Mouse (Mus musculus) lung, adult 10 weeks (tissue): ENCODE results near the gene Vnn3. TPM values are rescaled to one million over a fixed set of nuclear protein-coding genes. Genes with fewer than 3 reads are reported as not detected.

ENCODE experiments used
- polyA plus RNA-seq: library from polyadenylated mRNA; stranded (reverse); fragments of 350-450 nt; fragmentation: Illumina TruSeq; extraction: RNeasy Lipid Tissue Mini Kit (QIAGEN cat#74804); gene quantifications from one replicate; pipeline ENCODE4 v1.2.3, GENCODE M21; 2014; ENCODE audit warnings: low read depth, low replicate concordance; ENCODE audit not compliant: insufficient read depth

Gene Vnn3
- polyA plus RNA-seq: 6.3 TPM

GRCm38 (mm10) chr10:23851228-23851912 lies at the start of gene Vnn3:
TSS of gene Vnn3 (plus strand) at chr10:23851462.

GRCm38 (mm10) chr10:23894601-23895349 lies 43.5 kb downstream of the Vnn3 start, which contains the start of gene Vnn1:
TSS of gene Vnn1 (plus strand) at chr10:23894688.

Other genes with a start within 250 kb of the Vnn3 start
- 3,182 TPM for gene Rps12, start 64.2 kb upstream of the Vnn3 start, polyA plus RNA-seq
- gene Slc18b1, start 54.5 kb upstream of the Vnn3 start, polyA plus RNA-seq: 7.5 TPM
- gene Vnn1, start 43.2 kb downstream of the Vnn3 start, polyA plus RNA-seq: 8.9 TPM
- not detected for gene Taar1, start 68.9 kb downstream of the Vnn3 start, polyA plus RNA-seq
- 0.24 TPM for gene Taar2, start 87.1 kb downstream of the Vnn3 start, polyA plus RNA-seq
- not detected for gene Taar3, start 98.1 kb downstream of the Vnn3 start, polyA plus RNA-seq
- gene Taar4, start 109.0 kb downstream of the Vnn3 start, polyA plus RNA-seq: not detected
- gene Taar5, start 119.2 kb downstream of the Vnn3 start, polyA plus RNA-seq: not detected
- gene Taar6, start 134.2 kb downstream of the Vnn3 start, polyA plus RNA-seq: not detected
- not detected for gene Taar7a, start 142.0 kb downstream of the Vnn3 start, polyA plus RNA-seq
- not detected for gene Taar7b, start 148.5 kb downstream of the Vnn3 start, polyA plus RNA-seq
- not detected for gene Taar7d, start 175.8 kb downstream of the Vnn3 start, polyA plus RNA-seq
- not detected for gene Taar7e, start 186.2 kb downstream of the Vnn3 start, polyA plus RNA-seq
- gene Taar7f, start 198.0 kb downstream of the Vnn3 start, polyA plus RNA-seq: not detected
- gene Taar8a, start 225.0 kb downstream of the Vnn3 start, polyA plus RNA-seq: not detected
- not detected for gene Taar8b, start 240.8 kb downstream of the Vnn3 start, polyA plus RNA-seq